Mouse (Mus musculus) small intestine, adult 2 months (tissue): ENCODE results near the gene Hoxc10.

Experiments used
- CTCF ChIP-seq: fragments of 200-500 bp; IDR thresholded peaks from 2 replicates; pipeline ENCODE4 v1.5.1; 2012; ENCODE audit warnings: low read depth, mild to moderate bottlenecking, control low read depth, inconsistent platforms, low read length, moderate library complexity, mixed read lengths; ENCODE audit not compliant: insufficient replicate concordance, insufficient read length; ENCODE audit errors: extremely low read depth
- POLR2A ChIP-seq: fragments of 200-500 bp; IDR thresholded peaks from 2 replicates; pipeline ENCODE4 v1.6.1; 2012; ENCODE audit warnings: low read depth, mild to moderate bottlenecking, control low read depth, inconsistent platforms, low read length, moderate library complexity

DNA sequence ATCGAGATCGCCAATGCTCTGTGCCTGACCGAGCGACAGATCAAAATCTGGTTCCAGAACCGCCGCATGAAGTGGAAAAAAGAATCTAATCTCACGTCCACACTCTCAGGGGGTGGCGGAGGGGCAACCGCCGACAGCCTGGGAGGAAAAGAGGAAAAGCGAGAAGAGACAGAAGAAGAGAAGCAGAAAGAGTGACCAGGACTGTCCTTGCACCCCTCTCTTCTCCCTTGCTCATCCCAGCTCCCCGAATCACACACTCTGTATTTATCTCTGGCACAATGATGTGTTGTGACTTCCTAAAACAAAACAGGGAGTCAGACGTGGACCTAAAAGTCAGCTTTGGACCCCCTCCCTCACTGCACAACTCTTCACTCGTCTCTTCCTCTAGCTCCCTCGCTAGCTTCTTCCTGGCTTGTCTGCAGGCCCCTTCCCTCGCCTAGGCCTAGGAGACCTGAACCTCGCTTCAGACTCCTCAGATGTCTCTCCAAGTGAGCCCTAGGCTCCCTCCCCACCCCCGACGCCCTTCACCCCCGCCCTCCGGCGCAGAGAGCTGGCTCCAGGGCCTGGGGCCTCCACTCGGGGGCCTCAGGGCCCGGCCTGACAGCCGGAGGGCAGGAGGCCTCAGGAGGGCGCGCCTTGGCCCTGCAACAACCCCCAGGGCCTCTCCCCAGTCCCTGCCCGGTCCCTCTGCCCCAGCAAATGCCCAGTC lies 44.4 kb downstream of the Hoxc10 start:
- TF ChIP-seq CTCF (no peak), POLR2A (no peak)
